Mouse (Mus musculus) brown adipose tissue, adult 24 weeks (tissue): ENCODE results near the gene 2610528A11Rik. TPM values are rescaled to one million over a fixed set of nuclear protein-coding genes. Genes with fewer than 3 reads are reported as not detected.

Source experiments
- polyA plus RNA-seq: library from polyadenylated mRNA; stranded (reverse); fragments of >200 nt; gene quantifications from 2 replicates; pipeline ENCODE4 v1.2.4, GENCODE M21; 2012; ENCODE audit not compliant: missing spikeins, insufficient read depth, insufficient read length

2610528A11Rik gene
- polyA plus RNA-seq, 1 experiment: not detected

Other genes with a start within 250 kb of the 2610528A11Rik start
- gene Ccser2, start 145.2 kb downstream of the 2610528A11Rik start, polyA plus RNA-seq: 46.7 and 88.5 TPM in 2 replicates
- gene Rgr, start 65.1 kb downstream of the 2610528A11Rik start, polyA plus RNA-seq: not detected in 2 replicates
- gene Lrit1, start 59.2 kb downstream of the 2610528A11Rik start, polyA plus RNA-seq: not detected in 2 replicates
- not detected in 2 replicates for gene Lrit2, start 46.1 kb downstream of the 2610528A11Rik start, polyA plus RNA-seq
- not detected in 2 replicates for gene Cdhr1, start 15.7 kb downstream of the 2610528A11Rik start, polyA plus RNA-seq
- gene Ghitm, start 21.2 kb upstream of the 2610528A11Rik start, polyA plus RNA-seq: 1,037 and 1,094 TPM in 2 replicates